Mouse (Mus musculus) stomach, postnatal 0 days (tissue): Measurements from ENCODE around the gene Nemp1. TPM values are rescaled to one million over a fixed set of nuclear protein-coding genes. Genes with fewer than 3 reads are reported as not detected.

Source experiments
- ATAC-seq: fragments of 200-750 bp; cut with Nextera tagmentation; 2 replicates; pipeline ENCODE4 v1.8.0; 2017; ENCODE audit not compliant: low FRiP score, low TSS enrichment
- DNase-seq: peaks from one replicate; pipeline ENCODE4 v3.0.0-alpha.2; 2016; ENCODE audit warnings: low spot score
- H3K27ac ChIP-seq: fragments of 300-500 bp; sonication (generic); replicated peaks from 2 replicates; pipeline ENCODE4 v1.5.1; 2014; ENCODE audit warnings: mild to moderate bottlenecking, control low read depth
- H3K27me3 ChIP-seq: fragments of 300-500 bp; sonication (generic); 2 replicates; pipeline ENCODE4 v1.6.1; 2014; ENCODE audit warnings: low read length; ENCODE audit not compliant: control insufficient read depth, insufficient read depth
- H3K36me3 ChIP-seq: fragments of 300-500 bp; sonication (generic); 2 replicates; pipeline ENCODE4 v1.6.1; 2014; ENCODE audit warnings: low read length, mixed read lengths; ENCODE audit not compliant: control insufficient read depth, insufficient read depth
- H3K4me1 ChIP-seq: fragments of 300-500 bp; sonication (generic); replicated peaks from 2 replicates; pipeline ENCODE4 v1.6.1; 2014; ENCODE audit warnings: antibody characterized with exemption; ENCODE audit not compliant: control insufficient read depth, insufficient read depth
- H3K4me2 ChIP-seq: fragments of 300-500 bp; sonication (generic); replicated peaks from 2 replicates; pipeline ENCODE4 v1.6.1; 2014; ENCODE audit warnings: low read depth, mild to moderate bottlenecking, control low read depth, moderate library complexity
- H3K4me3 ChIP-seq: fragments of 300-500 bp; sonication (generic); 2 replicates; pipeline ENCODE4 v1.5.1; 2014; ENCODE audit warnings: low read depth, low read length, control low read depth
- H3K9ac ChIP-seq: fragments of 300-500 bp; sonication (generic); 2 replicates; pipeline ENCODE4 v1.6.1; 2014; ENCODE audit warnings: mild to moderate bottlenecking, low read length, control low read depth, mixed read lengths
- H3K9me3 ChIP-seq: fragments of 300-500 bp; sonication (generic); 2 replicates; pipeline ENCODE4 v1.6.1; 2016; ENCODE audit warnings: low read length; ENCODE audit not compliant: control insufficient read depth
- CTCF ChIP-seq: IDR thresholded peaks from 2 replicates; pipeline ENCODE4 v1.5.1; 2016; ENCODE audit warnings: antibody characterized with exemption, low read depth, mild to moderate bottlenecking, moderate library complexity
- EP300 ChIP-seq: optimal IDR thresholded peaks from 2 replicates; pipeline ENCODE3; 2016; ENCODE audit warnings: antibody characterized with exemption
- WGBS: fragments of 180-500 bp; shearing (Covaris S2); extraction: QIAGEN DNeasy Blood & Tissue Kit; methylation state at CpG from one replicate; pipeline ENCODE4 v1.1.7; 2014; 5-methylcytosine and 5-hydroxymethylcytosine counted together
- polyA plus RNA-seq: library from polyadenylated mRNA; unstranded; fragments of >200 nt; fragmentation: Nextera tagmentation; extraction: Ambion mirVana; gene quantifications from 2 replicates; pipeline ENCODE4 v1.2.1, GENCODE M21; 2015

The Nemp1 gene
- polyA plus RNA-seq, 1 experiment from 2014 or later = 4.1 TPM

DNA sequence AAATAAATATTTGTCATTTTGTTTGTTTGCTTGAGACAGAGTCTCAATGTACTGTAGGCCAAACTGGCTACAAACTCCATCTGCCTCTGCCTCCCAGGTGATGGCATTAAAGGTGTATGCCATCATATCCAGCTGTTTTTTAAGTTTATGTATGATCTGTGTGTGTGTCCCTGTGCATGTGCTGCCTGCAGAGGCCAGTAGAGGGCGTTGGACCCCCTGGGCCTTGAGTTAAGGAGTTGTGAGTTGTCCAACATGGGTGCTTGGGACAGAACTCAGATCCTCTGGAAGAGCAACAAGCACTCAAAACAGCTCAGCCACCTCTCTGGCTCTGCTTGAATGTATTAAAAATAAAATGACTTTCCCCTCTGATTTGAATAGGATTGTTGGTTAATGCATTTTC, 24.4 kb downstream of the Nemp1 start:
- peaks cover 11% of the 10 kb centered on the region for H3K36me3 ChIP-seq
- TF ChIP-seq CTCF = peak; percentile 35
- no peak for TF ChIP-seq EP300
- no peak overlapping the region for H3K27ac ChIP-seq
- no peak overlapping the region for H3K4me3 ChIP-seq
- H3K9ac ChIP-seq = no peak overlapping the region
- DNase-seq (no peak), ATAC-seq (no peak)
- no peak overlapping the region for H3K4me2 ChIP-seq
- WGBS = 18% methylated on average over 1 of the region's 1 CpGs
- no peaks in the 10 kb centered on the region for H3K9me3 ChIP-seq
- no peaks in the 10 kb centered on the region for H3K4me1 ChIP-seq
- H3K27me3 ChIP-seq = no peaks in the 10 kb centered on the region

DNA sequence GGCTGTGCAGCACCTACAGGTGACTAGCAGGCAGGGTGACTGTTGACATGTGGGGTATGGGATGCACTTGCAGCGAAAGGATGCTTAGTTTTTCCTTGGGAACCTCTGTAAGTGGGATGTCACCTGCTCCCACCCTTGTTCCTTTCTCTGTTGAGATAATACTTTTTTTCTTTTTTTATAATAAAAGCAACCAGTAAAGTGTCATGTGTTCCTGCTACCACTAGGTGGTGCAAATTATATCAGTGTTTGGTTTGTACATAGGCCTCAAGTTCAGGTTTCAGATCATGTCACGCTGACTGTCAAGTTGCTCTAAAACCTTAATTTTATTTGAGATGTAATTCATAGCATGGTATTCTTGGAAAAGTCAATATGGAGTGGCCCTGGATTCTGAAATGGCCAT, 27.9 kb downstream of the Nemp1 start:
- ATAC-seq (no peak), DNase-seq (no peak)
- peaks cover 10% of the 10 kb centered on the region for H3K36me3 ChIP-seq
- WGBS = 45% methylated on average over 2 of the region's 2 CpGs
- H3K4me2 ChIP-seq = no peak overlapping the region
- H3K9ac ChIP-seq = no peak overlapping the region
- no peak overlapping the region for H3K27ac ChIP-seq
- no peaks in the 10 kb centered on the region for H3K4me1 ChIP-seq
- no peaks in the 10 kb centered on the region for H3K27me3 ChIP-seq
- H3K9me3 ChIP-seq = no peaks in the 10 kb centered on the region
- TF ChIP-seq CTCF (peak; percentile 87), EP300 (no peak)
- H3K4me3 ChIP-seq = no peak overlapping the region

DNA sequence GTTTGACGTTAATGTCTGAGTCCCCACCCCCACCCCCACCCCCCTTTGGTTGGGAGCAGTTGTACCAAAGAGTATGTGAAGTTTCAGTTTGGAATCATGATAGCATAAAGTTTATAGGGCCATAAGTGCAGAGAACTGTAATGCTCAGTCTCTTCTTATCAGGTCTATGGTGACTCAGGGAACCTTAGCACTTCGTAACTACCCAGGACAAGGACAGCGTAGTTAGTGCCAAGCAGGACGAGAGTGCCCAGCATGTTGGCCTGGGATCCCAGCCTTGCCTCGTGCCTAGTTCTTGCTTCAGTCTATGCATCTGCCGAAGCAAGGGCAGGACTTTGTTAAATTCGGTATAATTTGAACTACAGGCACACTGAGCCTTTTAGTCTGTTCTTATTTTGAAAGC, 29.1 kb downstream of the Nemp1 start:
- Histone ChIP-seq H3K27me3 (no peaks in the 10 kb centered on the region), H3K4me1 (no peaks in the 10 kb centered on the region), H3K27ac (no peak overlapping the region), H3K4me2 (no peak overlapping the region), H3K4me3 (no peak overlapping the region), H3K9ac (no peak overlapping the region), H3K9me3 (no peaks in the 10 kb centered on the region), H3K36me3 (peaks cover 10% of the 10 kb centered on the region)
- TF ChIP-seq CTCF = no peak
- no peak for TF ChIP-seq EP300
- WGBS = 90% methylated on average over 7 of the region's 7 CpGs
- no peak for ATAC-seq
- DNase-seq = no peak

DNA sequence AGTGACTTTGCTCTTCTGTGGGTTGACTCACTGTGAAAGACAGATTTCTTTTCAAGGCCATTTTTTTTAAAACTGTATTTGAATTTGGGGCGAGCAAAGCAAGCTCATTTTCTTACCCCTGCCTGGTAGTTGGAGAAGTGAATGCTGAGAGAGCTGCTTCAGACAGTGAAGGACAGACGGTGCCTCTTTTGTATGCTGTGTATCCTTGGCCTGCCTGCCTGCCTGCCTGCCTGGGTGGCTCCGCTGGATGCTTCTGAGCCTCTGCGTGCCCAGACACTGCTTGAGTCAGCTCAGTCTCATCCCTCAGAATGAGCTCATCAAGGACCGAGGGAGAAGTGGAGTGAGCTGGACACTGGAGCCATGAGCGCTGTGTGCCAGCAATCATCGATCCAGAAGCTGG, 32.3 kb downstream of the Nemp1 start:
- WGBS = 90% methylated on average over 7 of the region's 7 CpGs
- H3K27ac ChIP-seq = no peak overlapping the region
- no peaks in the 10 kb centered on the region for H3K27me3 ChIP-seq
- TF ChIP-seq CTCF = no peak
- no peak for TF ChIP-seq EP300
- H3K9ac ChIP-seq = no peak overlapping the region
- no peak overlapping the region for H3K4me2 ChIP-seq
- H3K4me1 ChIP-seq = no peaks in the 10 kb centered on the region
- no peak for ATAC-seq
- H3K36me3 ChIP-seq = peaks cover 6% of the 10 kb centered on the region
- no peak overlapping the region for H3K4me3 ChIP-seq
- no peaks in the 10 kb centered on the region for H3K9me3 ChIP-seq
- no peak for DNase-seq

DNA sequence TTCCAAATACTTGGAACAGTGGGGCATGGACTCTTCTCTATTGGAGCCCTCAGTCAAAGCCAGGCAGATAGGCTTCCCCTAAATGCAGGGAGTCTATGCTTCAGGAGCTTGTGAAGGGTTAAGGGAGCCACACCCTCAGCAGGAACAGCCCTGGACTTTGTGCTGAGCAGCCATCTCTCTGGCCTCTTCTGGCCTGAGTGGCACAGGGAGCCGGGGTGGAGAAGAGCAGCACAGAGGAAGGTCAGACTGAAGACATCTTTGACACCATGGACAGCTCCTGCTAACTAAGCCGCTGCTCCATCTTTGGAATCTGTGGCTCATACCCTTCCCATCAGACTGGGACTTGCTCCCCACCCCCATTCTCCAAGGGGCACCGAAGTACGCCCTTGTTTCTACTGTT, 36.6 kb downstream of the Nemp1 start:
- Histone ChIP-seq H3K4me3 (peak overlapping the region; percentile 19), H3K9me3 (no peaks in the 10 kb centered on the region), H3K9ac (no peak overlapping the region), H3K36me3 (no peaks in the 10 kb centered on the region; the same call in 1 of the 2 replicates), H3K27ac (peak overlapping the region; percentile 78), H3K4me2 (peak overlapping the region; percentile 34), H3K4me1 (no peaks in the 10 kb centered on the region), H3K27me3 (no peaks in the 10 kb centered on the region)
- DNase-seq = peak; percentile 66
- 36% methylated on average over 4 of the region's 4 CpGs for WGBS
- TF ChIP-seq CTCF (no peak), EP300 (no peak)
- peak; percentile 79 for ATAC-seq

DNA sequence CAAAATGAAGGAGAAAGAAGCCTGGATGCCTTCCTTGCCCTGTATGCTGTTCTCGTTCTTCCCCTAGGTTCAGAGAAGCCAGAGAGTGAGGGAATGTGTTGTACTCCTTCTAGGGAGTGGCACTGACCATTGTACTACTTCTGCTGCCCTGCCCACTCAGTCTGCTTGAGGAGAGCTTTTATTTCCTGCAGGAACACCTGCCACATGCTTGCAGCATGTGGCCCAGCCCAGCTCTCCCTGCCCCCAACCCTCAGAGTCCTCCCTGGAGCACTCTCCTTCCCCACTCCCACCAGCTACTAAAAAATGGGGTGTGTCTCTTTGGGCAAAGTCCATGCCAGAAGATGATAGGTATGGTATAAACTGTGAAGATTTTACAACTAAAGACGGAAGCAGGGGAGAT, 37.6 kb downstream of the Nemp1 start:
- Histone ChIP-seq H3K4me2 (0 out of 2 replicates have a peak overlapping the region, but pooled peaks have one; percentile 34), H3K4me3 (no peak overlapping the region), H3K36me3 (no peaks in the 10 kb centered on the region; the same call in 1 of the 2 replicates), H3K9me3 (no peaks in the 10 kb centered on the region), H3K27ac (peak overlapping the region; percentile 78; the same call in 1 of the 2 replicates), H3K4me1 (no peaks in the 10 kb centered on the region), H3K27me3 (no peaks in the 10 kb centered on the region), H3K9ac (no peak overlapping the region)
- peak; percentile 69 for DNase-seq
- peak; percentile 90 for ATAC-seq
- 43% methylated on average over 2 of the region's 2 CpGs for WGBS
- TF ChIP-seq CTCF = no peak
- TF ChIP-seq EP300 = no peak
